Mouse (Mus musculus) spleen, adult 10 weeks (tissue): Measurements from ENCODE around the gene 1700001O22Rik. TPM values are rescaled to one million over a fixed set of nuclear protein-coding genes. Genes with fewer than 3 reads are reported as not detected.

Source experiments
- polyA plus RNA-seq: library from polyadenylated mRNA; stranded (reverse); fragments of 350-450 nt; fragmentation: Illumina TruSeq; extraction: RNeasy Lipid Tissue Mini Kit (QIAGEN cat#74804); gene quantifications from one replicate; pipeline ENCODE4 v1.2.3, GENCODE M21; 2015; ENCODE audit warnings: low replicate concordance; ENCODE audit not compliant: insufficient read depth

1700001O22Rik gene
- not detected for polyA plus RNA-seq

DNA sequence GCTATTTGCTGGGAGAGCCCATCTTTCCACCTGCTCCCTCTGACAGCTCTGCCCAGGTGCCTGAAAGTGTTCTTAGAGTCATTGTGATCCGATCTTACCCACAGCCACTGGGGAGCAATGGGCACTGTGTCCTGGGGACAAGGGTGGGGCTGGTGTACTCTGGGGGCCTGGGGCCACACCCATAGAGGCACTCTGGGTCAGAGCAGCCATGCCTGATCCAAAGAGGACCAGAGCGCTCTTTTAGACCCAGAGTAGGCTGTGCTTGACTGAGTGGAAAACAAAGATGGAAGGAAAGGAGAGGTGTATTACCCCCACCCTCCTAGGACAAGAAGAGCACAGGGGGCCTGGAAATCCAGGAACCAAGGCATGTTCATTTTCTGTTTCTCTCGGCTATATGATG lies at the start of gene 1700001O22Rik:
Gene 1700001O22Rik, minus strand, starts transcription at position 58 of the 400 bp plus-strand sequence.

DNA sequence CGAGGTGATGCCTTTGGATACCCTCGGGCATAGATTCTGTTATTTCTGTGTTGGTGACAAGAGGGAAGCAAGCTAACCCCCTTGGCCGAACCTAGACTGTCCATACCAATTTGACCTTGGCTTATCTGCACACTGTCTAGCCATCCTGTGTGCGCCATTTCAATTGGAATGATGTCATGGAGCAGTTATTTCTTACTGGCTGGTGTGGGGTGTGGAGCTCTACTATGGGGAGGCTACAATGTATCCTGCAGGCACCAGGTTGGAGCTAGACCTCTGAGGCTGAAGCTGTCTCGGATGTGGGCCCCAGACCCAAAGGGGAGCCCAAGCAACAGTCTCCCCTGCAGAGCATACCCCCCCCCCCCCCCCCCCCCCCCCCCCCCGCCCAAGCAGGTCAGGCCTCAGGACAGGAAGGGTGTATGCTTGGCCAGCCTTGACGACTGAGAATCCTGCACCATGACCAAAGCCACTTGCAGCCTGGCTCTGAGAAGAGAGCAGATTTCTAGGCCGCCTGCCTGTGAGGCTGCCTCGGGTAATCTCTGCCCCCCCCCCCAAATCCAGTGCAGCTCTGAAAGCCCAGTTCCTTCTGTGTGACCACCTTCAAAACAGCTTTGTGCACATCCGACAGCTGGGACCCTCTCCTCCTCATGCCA lies 31.0 kb upstream of the 1700001O22Rik start, which contains the start of gene Prrx2:
Gene Prrx2, plus strand, starts transcription at position 600 of the 650 bp plus-strand sequence.

GRCm38 (mm10) chr2:30830283-30830795 lies 26.9 kb upstream of the 1700001O22Rik start, which contains the start of gene Asb6:
Gene Asb6 (minus strand): TSS chr2:30830333.

DNA sequence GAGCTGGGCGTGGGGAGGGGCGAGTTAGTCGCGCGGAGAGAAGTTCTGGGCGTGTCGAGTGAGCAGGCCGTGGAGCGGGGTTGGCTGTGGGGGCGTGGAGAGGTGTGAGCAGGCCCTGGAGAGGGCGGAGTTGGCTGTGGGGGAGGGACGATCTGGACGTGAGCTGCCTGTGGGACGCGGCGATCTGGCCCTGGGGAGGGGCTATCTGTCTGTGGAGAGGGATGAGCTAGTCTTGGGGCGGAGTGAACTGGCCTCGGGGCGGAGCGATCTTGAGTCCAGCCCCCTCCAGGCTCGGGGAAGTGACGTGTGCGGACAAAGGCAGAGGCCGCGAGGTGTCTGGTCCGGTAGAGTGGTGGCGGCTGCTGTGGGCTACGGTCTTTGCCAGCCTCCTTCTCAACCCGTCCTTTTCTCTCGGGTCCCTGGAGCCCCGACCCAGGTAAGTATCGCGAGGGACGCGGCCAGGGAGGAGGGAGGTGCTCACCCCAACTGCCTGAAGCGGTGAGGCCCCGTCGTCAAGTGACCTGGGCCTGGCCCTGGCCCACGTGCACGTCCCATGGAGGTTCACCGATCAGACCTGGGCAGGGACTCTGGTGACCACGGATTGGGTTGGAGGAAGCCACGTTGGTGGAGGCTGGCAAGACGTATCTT lies 4.3 kb upstream of the 1700001O22Rik start, which contains the start of gene Ntmt1:
Gene Ntmt1, plus strand, starts transcription at position 179 of the 648 bp plus-strand sequence.

Other genes with a start within 250 kb of the 1700001O22Rik start
- 2.3 TPM for gene Cstad, start 208.6 kb downstream of the 1700001O22Rik start, polyA plus RNA-seq
- 3.7 TPM for gene Ntmt1, start 4.2 kb upstream of the 1700001O22Rik start, polyA plus RNA-seq
- 8.3 TPM for gene Asb6, start 26.7 kb upstream of the 1700001O22Rik start, polyA plus RNA-seq
- gene Prrx2, start 31.3 kb upstream of the 1700001O22Rik start, polyA plus RNA-seq: 0.52 TPM
- gene Ptges, start 126.2 kb upstream of the 1700001O22Rik start, polyA plus RNA-seq: 6.3 TPM
- 46.2 TPM for gene Tor1b, start 149.3 kb upstream of the 1700001O22Rik start, polyA plus RNA-seq
- 57.0 TPM for gene Tor1a, start 164.3 kb upstream of the 1700001O22Rik start, polyA plus RNA-seq
- gene BC005624, start 178.5 kb upstream of the 1700001O22Rik start, polyA plus RNA-seq: 74.0 TPM
- 4.5 TPM for gene Usp20, start 178.6 kb upstream of the 1700001O22Rik start, polyA plus RNA-seq